Mouse (Mus musculus) layer of hippocampus, adult 8-10 months (tissue): Measurements from ENCODE around the gene Tbc1d4. TPM values are rescaled to one million over a fixed set of nuclear protein-coding genes. Genes with fewer than 3 reads are reported as not detected.

Source experiments
- DNase-seq, 2 experiments: peaks; one replicate each; pipeline ENCODE4 v3.0.0; 2022; ENCODE audit warnings: low spot score in 2 of 2
- total RNA-seq, 4 experiments: library from RNA; stranded (reverse); gene quantifications; 2 replicates each; pipeline ENCODE4 v1.2.4; 2022

Gene Tbc1d4
- total RNA-seq = 10 to 100 TPM in 3 of 4 experiments, 1 to 10 TPM in 1; 9.0 to 10.4 (median 10.1) TPM

DNA sequence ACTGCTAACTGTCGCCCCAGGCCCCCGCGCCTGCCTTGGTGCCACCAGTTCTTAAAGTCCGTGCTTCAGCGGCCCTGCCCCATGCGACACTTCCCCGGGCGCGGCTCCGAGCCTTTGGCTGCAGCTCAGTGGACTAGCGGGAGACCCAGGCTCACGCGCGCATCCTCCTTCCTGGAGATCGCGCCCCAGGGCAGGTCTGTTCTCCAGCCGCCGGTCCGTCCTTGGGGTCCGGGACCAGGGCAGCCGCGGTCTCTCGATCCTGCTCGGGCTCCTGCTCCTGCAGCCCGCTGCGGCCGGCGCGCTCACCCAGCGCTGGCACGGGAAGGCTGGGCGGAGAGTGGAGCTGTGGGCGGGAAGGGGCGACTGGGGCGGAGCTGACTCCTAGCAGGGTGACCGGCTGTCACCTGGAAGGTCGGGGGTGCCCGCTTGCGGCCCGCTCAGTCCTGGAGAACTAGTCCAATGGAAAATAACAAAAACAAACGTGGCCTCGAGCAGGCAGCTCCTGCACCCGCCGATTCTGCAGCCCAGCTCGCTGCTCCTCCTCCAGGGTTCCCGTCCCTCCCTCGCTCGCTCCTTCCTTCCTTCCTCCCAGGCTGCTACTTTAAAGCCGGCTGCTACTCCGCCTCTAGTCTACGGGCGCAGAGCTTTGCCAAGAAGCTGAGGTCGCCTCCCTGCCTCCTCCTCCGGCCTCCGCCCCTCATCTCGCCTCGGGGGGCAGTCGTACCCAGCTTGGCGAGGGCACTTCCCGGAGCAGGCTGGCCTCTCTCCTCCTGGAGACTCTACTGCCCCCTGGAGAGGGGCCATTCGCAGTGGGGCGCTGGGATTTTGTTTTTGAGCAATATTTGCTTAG, at the start of gene Tbc1d4:
TSS of gene Tbc1d4 (minus strand) at position 673 of the 850 bp plus-strand sequence.
- DNase-seq = peak; percentile 39 to 44

DNA sequence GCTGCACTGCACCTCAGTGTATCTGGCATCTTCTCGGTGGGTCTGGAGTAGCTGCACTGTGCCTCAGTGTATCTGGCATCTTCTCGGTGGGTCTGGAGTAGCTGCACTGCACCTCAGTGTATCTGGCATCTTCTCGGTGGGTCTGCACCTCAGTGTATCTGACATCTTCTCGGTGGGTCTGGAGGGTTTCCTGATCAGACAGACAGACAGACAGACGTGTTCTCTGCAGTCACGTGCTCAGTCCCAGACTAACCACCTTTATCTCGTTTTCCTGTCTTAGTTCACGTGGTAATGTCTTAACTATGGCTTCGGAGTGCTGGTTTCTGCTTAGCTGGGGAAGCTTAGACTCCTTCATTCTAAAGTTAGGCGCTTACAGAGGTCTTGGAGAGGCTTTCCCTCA, 47.3 kb upstream of the Tbc1d4 start:
- DNase-seq = no peak

DNA sequence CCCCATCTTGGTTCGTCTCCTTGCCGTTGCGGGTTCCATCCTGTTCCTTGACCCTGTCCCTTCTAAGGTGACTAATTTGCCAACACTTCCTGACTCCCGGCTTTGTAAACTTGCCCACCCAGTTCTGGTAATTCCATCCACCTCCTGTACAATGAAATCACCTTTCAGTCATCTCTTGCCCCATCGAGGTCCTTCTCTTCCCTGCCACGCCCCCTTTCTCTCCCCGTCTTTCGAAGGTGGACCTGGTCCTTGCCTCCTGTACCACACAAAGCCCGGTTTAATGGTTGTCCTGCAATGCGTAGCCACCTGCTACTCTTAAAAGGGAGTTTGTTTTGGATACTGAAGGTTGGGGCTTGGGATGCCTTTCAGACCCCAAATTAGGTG, 45.5 kb upstream of the Tbc1d4 start:
- no peak for DNase-seq

DNA sequence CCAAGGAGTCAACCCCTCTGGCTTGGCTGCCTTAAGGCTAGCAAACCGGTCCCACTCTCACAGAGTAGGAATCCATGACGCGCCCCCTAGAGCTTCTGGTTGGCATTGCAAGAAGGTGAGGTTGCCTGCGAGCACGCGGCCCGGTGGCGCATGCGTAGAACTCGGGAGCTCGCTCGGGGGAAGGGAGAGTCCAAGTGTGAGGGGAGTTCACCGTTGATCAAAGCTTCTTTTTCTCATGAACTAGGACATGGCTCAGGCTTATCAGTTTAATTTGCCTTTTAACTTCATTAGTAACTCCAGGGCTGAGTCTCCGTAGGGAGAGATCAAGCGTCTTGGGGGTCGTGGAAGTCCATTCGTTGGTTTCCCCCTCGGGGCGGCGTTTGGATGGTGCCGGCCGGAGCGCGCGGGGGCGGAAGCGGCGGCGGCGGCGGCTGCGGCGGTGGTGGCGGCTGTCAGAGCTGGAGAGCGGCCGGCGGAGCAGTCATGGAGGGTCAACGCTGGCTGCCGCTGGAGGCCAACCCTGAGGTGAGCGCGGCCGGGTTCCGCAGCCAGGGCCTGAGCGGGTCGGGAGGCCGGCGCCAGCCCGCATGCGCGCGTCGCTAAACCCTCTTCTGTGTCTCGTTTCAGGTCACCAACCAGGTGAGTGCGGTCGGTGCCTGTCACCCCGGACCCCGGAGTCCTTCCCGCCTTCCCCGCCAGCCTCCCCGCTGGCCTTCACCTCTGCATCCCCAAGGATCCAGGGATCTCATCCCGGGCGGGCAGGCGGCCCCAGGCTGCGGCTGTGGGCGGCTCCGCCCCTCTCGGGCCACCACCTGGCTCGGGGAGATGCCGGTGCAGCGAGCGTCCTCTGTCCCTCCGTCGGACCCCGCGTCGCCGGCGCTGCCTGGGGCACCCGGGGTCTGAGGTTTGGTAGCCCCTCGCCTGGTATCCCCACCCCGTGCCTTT, 44.9 kb upstream of the Tbc1d4 start, which contains the start of gene Uchl3:
TSS of gene Uchl3 (plus strand) at position 387 of the 945 bp plus-strand sequence.
- DNase-seq = peak; percentile 92 to 98

DNA sequence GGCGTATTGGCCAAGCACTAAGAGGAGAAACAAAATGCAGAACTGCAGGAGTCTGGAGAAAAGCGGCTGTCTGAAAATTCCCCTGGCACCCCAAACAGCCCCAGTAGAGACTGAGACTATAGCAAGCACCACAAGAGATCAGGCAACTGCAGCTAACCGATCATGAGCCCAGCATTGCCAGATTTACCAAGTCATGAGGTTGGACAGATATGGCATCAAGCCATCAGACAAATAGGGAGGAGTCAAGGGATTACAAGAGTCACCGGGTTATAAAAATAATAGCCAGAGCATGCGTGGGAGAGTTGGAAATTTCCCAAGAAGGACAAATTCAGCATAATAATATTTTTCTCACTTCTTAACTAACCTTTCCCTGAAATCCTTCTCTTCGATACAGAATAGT, 43.6 kb upstream of the Tbc1d4 start:
- DNase-seq = no peak

DNA sequence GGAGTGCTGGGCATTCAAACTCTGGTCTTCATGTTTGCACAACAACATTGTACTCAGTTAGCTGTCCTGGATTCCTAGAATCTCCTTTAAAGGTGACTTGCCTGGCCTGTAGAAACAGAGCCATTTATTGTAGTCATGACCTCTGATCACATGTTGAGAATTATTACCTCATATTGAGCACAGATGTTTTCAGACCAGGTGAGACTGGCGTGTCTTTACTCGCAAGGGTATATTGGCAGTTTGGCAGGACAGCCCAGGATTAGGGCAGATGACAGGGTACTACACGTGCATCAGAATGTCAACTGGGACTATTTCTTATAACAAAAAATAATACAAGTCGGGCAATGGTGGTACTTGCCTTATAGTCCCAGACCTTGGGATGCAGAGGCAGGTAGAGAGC, 41.6 kb upstream of the Tbc1d4 start:
- no peak for DNase-seq

DNA sequence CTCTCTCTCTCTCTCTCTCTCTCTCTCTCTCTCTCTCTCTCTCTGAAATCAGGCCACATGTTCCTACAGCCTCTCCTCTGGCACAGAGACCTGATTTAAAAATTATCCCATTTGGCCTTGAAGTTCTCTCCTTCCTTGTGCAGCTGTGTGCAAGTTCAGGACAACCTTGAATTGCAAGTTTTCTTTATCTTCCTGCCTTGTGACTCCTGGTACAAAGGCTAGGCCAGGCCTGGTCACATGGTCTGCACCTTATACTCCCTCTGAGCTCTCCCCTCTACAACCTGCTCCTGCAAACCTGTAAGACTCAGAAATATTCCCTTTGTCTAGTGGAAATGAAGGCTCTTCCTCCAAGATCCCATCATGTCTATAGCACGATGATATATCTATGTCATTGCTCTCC, 36.0 kb upstream of the Tbc1d4 start:
- DNase-seq = no peak

DNA sequence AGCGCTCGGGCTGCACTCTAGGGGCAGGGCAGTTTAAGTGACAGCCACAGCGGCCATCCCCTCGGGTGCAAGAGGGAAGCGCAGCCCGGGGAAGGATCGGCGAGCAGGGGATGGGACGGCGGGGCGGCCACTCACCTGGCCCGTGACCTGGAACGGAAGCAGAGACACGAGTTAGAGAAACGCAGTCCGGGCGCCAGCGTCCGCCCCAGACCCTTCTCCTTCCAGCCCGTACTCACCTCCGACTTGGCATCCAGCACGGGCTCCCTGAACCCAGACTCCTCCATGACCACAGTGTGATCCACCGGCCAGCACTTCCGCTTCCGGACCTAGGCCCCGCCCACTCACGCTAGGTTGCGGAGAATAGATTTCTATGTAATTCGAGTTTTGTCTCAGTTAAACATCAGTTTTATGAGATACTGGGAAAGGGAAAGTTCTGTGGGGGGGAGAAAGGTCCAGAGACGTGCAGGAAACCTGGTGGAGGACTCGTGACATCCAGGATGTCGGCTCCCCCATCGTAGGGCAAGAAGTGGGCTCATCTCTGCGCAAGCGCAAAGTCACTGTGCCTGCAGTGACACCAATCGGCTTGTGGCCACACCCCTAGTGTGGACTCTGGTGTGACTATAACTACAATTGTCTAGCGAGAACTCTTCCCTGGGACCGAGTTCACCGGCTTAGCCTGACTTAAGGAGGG, 31.3 kb upstream of the Tbc1d4 start, which contains the start of gene Commd6:
TSS of gene Commd6 (minus strand) at position 534 of the 691 bp plus-strand sequence.
- peak; percentile 90 to 92 for DNase-seq

DNA sequence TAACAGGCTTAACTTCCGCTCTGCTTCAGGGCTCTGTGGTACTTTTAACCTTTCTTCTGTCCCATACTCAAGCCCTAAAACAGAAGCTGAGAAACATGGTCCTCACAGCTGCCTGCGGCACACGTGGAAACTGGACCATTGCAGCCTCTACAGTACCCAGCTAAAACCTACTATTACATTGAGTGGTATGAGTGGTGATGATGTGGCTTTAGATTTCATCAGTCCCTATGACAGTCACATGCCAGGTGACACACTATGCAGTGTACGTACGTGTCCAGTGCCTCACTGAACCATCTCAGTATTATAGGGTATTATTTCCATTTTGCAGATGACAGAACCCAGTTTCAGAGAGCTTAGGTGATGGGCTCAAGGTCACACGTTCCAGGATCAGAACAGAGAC, 28.4 kb upstream of the Tbc1d4 start:
- DNase-seq = no peak

DNA sequence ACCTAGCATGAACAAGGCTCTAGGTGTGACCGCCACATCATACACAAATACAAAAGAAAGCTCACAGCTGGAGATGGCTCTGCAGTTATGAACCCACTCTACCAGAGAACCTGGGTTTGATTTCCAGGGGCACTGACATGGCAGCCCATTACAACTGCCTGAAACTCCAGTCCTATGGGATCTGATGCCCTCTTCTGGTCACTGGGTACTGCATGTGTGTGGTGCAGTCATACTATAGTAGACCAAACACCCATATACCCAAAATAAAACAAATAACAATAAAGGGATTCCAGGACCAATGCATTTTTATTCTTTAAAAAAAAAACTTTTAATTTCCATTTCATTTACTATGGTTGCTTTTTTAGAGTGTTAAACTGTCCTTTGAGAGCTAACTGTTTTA, 26.8 kb upstream of the Tbc1d4 start:
- no peak for DNase-seq

DNA sequence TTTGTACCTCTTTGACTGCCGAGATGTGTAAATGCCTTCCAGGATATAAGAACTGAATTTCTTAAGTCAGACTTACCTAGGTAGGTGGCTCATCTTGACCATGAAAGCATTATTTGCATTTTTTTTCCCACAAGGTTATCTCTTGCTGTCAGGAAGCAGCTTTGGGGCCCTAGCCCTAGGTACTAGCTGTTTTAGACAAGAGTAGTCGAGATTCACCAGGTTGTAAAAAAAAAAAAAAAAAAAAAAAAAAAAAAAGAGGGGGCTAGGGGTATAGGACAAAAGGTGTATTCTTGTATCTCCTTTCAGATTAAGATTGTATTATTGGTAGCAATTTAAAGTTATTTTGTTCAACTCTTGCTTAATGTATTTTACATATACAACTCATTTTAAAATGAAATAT, 21.6 kb upstream of the Tbc1d4 start:
- DNase-seq = no peak

DNA sequence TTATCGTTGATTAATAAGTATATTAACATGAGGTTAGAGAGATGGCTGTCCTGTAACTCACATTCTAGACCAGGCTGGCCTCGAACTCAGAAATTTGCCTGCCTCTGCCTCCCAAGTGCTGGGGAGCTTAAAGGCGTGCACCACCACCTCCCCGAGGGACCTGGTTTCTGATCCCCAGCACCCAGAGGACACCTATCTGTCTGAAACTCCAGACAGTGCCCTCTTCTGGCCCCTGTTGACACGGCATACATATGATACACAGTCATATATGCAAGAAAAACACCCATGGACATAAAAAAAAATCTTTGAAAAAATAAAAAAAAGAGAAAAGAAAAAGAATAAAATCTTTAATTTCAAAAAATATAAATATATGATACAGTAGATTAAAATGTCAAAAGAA, 8.7 kb upstream of the Tbc1d4 start:
- DNase-seq = no peak

DNA sequence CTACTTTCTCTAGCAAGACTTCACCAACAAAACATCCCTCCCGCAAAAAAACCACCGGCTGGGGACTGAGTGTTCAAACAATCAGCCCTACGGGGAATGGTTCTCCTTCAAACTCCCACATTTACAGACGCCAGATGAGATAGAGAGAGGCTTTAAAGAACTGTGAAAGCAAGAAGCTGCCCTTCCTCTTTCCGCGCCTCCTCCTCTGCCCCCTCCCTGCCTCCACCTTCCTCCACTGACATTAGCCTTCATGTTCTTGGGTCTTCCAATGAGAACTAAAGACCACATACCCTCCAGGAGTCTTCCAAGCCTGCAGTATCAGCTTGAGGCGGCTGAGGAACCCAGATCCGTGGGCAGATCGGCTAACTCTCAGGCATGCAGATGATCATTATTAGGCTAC, 7.2 kb upstream of the Tbc1d4 start:
- no peak for DNase-seq

DNA sequence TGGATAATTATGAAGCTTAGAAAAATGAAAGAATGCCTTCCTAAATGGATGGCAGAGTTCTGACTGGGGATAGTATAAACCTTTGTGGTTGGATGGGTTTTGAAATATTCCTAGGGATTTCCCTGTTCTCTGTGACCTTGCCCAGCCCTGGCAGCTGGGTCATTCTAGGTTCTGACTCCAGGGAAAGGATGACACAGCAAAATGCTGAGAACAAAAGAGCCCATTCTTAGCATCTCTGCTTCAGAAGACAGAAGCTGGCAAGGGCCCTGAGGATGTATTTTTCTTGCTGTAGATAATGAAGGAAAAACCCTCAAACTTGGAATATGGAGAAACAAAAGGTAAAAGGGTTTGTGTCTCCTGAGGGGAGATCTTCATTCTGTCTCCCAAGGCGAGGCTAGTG, 4.2 kb upstream of the Tbc1d4 start:
- DNase-seq = no peak

DNA sequence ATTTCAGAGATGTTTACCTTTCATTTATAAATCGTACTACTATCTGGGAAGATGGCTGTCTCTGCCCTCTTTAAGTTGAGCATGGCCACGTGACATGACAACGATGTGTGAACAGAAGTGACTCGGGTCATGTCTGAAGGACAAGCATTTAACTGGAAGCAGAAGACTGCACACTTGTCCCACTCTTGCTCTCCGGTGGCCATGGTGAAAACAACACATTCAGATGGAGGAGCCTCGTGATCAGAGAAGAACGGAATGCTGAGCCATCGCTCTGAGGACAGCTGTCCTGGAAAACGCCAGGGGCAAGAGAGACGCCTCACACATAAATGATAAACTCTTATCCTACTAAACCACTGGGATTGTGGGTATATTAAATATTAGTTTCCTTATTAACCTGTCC, 1.7 kb upstream of the Tbc1d4 start:
- no peak for DNase-seq

DNA sequence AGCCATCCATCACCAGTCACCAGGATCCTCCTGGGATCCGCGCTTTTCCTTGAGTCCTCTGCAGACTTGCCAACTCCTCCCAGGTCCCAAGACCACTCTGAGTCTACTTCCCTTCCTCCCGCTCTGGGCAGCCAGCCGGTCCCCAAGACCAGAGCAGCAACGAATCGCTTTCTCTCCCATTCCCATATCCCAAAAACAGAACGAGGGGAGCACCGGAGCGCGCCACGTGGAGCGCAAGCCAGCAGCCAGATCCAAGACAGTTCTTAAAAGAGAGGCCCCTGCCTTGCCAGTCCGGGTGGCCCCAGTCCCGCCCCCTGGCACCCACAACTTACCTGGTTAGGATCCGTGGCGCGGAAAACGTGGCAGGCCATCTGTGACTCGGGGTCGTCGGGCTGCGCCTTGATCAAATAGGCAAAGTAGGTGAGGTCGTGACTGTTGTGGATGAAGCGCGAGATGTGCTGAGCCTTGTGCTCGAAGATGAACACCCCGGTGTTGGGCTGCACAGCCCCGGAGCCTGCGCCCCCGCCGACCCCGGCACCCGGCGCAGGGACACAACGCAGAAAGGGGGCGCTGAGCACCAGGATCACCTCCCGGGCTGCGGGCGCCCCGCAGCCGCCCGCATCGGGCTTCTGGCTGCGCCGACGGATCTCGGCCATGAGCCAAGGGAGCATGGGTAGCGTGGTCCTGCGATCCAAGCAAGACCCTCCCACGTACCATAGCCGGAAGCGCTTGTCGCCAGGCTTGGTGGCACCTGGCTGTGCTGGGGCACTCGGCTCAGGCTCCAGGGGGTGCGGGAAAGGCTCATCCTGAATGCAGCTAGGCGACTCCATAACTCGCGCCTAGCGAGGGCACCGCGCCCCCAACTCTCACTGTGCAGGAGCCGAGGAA, 1.1 kb downstream of the Tbc1d4 start:
- DNase-seq = peak in 1 of 2 experiments; percentile 8

DNA sequence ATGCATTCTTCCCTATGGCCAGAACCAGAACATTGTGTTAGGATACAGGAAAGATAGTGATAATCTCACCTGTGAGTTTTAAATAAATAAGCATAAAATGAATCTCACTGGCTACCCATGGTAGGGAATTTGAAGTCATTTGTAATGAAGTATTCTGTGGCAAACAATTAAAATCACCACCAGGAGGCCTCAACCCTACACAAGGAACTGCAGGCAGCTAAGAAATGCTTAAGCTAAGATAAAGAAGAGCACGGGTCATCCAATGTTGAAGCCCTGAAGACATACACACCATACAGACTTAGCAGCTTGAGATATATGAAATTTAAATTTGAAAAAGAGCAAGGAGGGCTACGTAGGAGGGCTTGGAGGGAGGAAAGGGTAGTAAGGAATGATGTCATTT, 3.1 kb downstream of the Tbc1d4 start:
- DNase-seq = no peak

DNA sequence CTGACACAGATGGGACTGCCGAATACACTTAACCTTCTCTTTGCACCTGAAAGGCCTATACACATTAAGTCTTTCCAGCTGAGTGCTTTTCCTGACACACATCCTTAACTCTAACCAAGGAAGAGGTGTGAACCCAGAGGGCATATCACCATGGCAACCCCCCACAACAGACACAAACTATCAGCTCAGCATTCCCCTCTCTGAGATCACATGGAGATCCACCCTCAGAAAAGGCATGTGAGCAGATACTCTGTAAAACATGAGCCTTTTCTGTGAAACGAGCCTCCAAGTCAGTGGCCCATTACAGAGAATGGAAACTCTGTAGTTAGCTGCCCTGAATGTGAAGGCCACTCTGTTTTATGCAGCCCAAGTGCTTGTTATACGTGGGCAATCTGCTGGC, 6.1 kb downstream of the Tbc1d4 start:
- no peak for DNase-seq

DNA sequence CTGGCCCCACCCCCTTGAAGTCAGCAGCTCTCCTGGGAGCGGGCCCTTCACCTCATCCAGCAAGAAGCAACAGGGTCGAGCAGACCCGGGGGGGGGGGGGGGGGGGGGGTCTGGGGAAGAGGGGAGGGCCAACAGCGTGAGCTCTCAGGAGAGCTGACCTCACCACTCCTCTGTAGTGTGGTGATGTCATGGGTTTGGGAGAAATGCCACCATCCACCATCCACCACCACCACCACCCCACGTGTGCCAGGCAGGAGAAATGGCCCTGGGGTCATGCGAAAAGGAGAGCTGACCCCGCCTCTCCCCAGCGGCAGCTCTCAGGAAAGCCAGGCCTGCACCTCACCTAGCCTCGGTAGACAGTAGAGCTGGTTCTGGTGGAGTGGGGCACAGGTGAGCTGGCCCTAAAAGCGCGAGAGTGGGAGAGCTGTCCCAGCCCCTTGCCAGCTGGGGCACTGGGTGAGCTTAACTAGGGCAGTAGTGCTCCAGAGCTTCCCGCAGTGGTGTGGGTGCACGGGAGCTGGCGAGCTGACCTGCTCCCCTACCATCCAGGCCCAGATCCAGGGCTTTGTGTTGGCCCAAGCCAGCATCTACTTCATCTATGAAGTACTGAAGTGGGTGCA, 11.8 kb downstream of the Tbc1d4 start:
- no peak for DNase-seq

DNA sequence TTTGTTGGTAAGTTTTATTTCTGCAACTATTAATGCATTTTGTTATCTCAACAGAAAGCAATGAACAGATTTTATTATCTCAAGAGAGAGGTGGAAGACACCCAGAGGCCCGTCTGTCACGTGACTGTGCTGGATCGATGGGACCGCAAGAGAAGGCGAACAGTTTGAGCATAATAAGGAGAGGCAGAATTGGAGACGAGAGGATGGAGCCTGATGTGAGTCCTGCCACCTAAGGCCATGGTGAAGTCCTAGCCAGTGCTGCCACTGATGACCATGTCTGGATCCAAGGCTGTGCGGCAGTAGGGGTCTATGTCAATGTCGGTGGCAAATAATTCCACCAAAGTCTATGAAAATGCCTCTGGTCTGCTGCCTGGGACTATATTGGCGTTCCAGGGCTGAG, 12.3 kb downstream of the Tbc1d4 start:
- no peak for DNase-seq
